Mouse (Mus musculus) T-helper 17 cell (primary cell): ENCODE data around the gene Cdk2.

Experiments
- in situ Hi-C, 2 experiments: fragments of 300-600 bp; cut with MboI, MseI; formaldehyde crosslinking; loops; 1 replicate in 1 of 2; 2 replicates in 1 of 2; pipeline ENCODE4 v1.15.1; 2025; ENCODE audit warnings: high pct_unique_total_duplicates in 2 of 2

The Cdk2 gene

GRCm38 (mm10) chr10:128703895-128704294, 936 bp downstream of the Cdk2 start, which contains the start of gene Pmel:
Gene Pmel, plus strand, starts transcription at chr10:128704195.
- in situ Hi-C loops = no loop called here

GRCm38 (mm10) chr10:128702328-128703007, 2.4 kb downstream of the Cdk2 start:
- in situ Hi-C loops = no loop called here

- in situ Hi-C loops = no loop called here
Measured at GRCm38 (mm10) chr10:128700712-128701111, 4.1 kb downstream of the Cdk2 start.

- in situ Hi-C loops = no loop called here
Measured at GRCm38 (mm10) chr10:128699611-128700010, 5.2 kb downstream of the Cdk2 start.

- in situ Hi-C loops = no loop called here
Measured at GRCm38 (mm10) chr10:128699006-128699405, 5.8 kb downstream of the Cdk2 start.

GRCm38 (mm10) chr10:128697072-128697725, 7.6 kb downstream of the Cdk2 start:
- in situ Hi-C loops = no loop called here

GRCm38 (mm10) chr10:128695992-128696807, 8.6 kb downstream of the Cdk2 start, which contains the start of gene Rab5b:
Gene Rab5b, minus strand, starts transcription at chr10:128696264.
- in situ Hi-C loops = no loop called here

- in situ Hi-C loops = no loop called here
Measured at GRCm38 (mm10) chr10:128695411-128695991, 9.3 kb downstream of the Cdk2 start.

GRCm38 (mm10) chr10:128674469-128675008, 30.3 kb downstream of the Cdk2 start:
- in situ Hi-C loops = loop anchor here (5.0 to 10.0 kb wide), 2 partner anchors 37 to 50 kb away; partner anchors contain the start of gene Rps26 (in 1 of the 2)

- in situ Hi-C loops = loop anchor here (5.0 to 10.0 kb wide), 2 partner anchors 37 to 49 kb away; partner anchors contain the start of gene Rps26 (in 1 of the 2)
Measured at GRCm38 (mm10) chr10:128673763-128674468, 30.9 kb downstream of the Cdk2 start, which contains the start of gene Suox. Gene Suox, minus strand, starts transcription at chr10:128674073.

GRCm38 (mm10) chr10:128671148-128671547, 33.7 kb downstream of the Cdk2 start:
- in situ Hi-C loops = loop anchor here (5.0 to 10.0 kb wide), 2 partner anchors 34 to 46 kb away; partner anchors contain the start of gene Rps26 (in 1 of the 2)

GRCm38 (mm10) chr10:128668790-128669672, 35.8 kb downstream of the Cdk2 start:
- in situ Hi-C loops = no loop called here

GRCm38 (mm10) chr10:128665806-128666205, 39.0 kb downstream of the Cdk2 start:
- in situ Hi-C loops = no loop called here

- in situ Hi-C loops = no loop called here
Measured at GRCm38 (mm10) chr10:128665307-128665706, 39.5 kb downstream of the Cdk2 start.

- in situ Hi-C loops = no loop called here
Measured at GRCm38 (mm10) chr10:128664808-128665207, 40.0 kb downstream of the Cdk2 start.

GRCm38 (mm10) chr10:128663441-128664220, 41.2 kb downstream of the Cdk2 start:
- in situ Hi-C loops = no loop called here

- in situ Hi-C loops = no loop called here
Measured at GRCm38 (mm10) chr10:128662465-128662864, 42.4 kb downstream of the Cdk2 start.

- in situ Hi-C loops = no loop called here
Measured at GRCm38 (mm10) chr10:128659490-128659889, 45.3 kb downstream of the Cdk2 start.

GRCm38 (mm10) chr10:128657844-128658243, 47.0 kb downstream of the Cdk2 start:
- in situ Hi-C loops = no loop called here
